Mouse (Mus musculus): ENCODE measurements around the gene Tram2.

GRCm38 (mm10) chr1:21025203-21025602, 53.8 kb downstream of the Tram2 start:
- TF ChIP-seq CTCF (IDR thresholded peaks at IDR 0.05; ENCODE audit: low read depth) (no peak), EP300 (IDR thresholded peaks at IDR 0.05; ENCODE audit: low read depth) (no peak)
